Mouse (Mus musculus) limb, embryonic 11.5 days (tissue): ENCODE data around the gene Trim9. TPM values are rescaled to one million over a fixed set of nuclear protein-coding genes. Genes with fewer than 3 reads are reported as not detected.

Experiments used
- ATAC-seq: fragments of 200-750 bp; cut with Nextera tagmentation; 2 replicates; pipeline ENCODE4 v1.8.0; 2017; ENCODE audit warnings: low read depth; ENCODE audit not compliant: insufficient number of reproducible peaks, low FRiP score, low TSS enrichment
- DNase-seq: peaks from one replicate; pipeline ENCODE4 v3.0.0-alpha.2; 2015; ENCODE audit warnings: low spot score
- H3K27ac ChIP-seq: fragments of 300-500 bp; sonication (generic); replicated peaks from 2 replicates; pipeline ENCODE4 v1.5.1; 2014; ENCODE audit warnings: low read depth, mild to moderate bottlenecking, low read length
- H3K27me3 ChIP-seq: fragments of 300-500 bp; sonication (generic); 2 replicates; pipeline ENCODE4 v1.6.1; 2014; ENCODE audit warnings: mild to moderate bottlenecking, low read length, mixed read lengths; ENCODE audit not compliant: control insufficient read depth, insufficient read depth
- H3K36me3 ChIP-seq: fragments of 300-500 bp; sonication (generic); 2 replicates; pipeline ENCODE4 v1.6.1; 2014; ENCODE audit warnings: mild to moderate bottlenecking, low read length, moderate library complexity, mixed read lengths; ENCODE audit not compliant: control insufficient read depth, insufficient read depth
- H3K4me1 ChIP-seq: fragments of 300-500 bp; sonication (generic); 2 replicates; pipeline ENCODE4 v1.6.1; 2014; ENCODE audit warnings: low read length, mixed read lengths; ENCODE audit not compliant: control insufficient read depth, insufficient read depth
- H3K4me2 ChIP-seq: fragments of 300-500 bp; sonication (generic); 2 replicates; pipeline ENCODE4 v1.6.1; 2014; ENCODE audit warnings: low read depth, mild to moderate bottlenecking, moderate library complexity; ENCODE audit not compliant: severe bottlenecking
- H3K4me3 ChIP-seq: fragments of 300-500 bp; sonication (generic); 2 replicates; pipeline ENCODE4 v1.5.1; 2014; ENCODE audit warnings: low read depth, low read length
- H3K9ac ChIP-seq: fragments of 300-500 bp; sonication (generic); 2 replicates; pipeline ENCODE4 v1.6.1; 2014; ENCODE audit warnings: mild to moderate bottlenecking, low read length
- H3K9me3 ChIP-seq: fragments of 300-500 bp; sonication (generic); 2 replicates; pipeline ENCODE4 v1.6.1; 2016; ENCODE audit warnings: low read length; ENCODE audit not compliant: control insufficient read depth
- WGBS: fragments of 180-500 bp; shearing (Covaris S2); extraction: QIAGEN DNeasy Blood & Tissue Kit; methylation state at CpG from one replicate; pipeline ENCODE4 v1.1.7; 2014; 5-methylcytosine and 5-hydroxymethylcytosine counted together
- polyA plus RNA-seq: library from polyadenylated mRNA; unstranded; fragments of >200 nt; fragmentation: Nextera tagmentation; extraction: Ambion mirVana; gene quantifications from 2 replicates; pipeline ENCODE4 v1.2.1, GENCODE M21; 2014

The Trim9 gene
- polyA plus RNA-seq, 1 experiment from 2014 or later, result 0.40 TPM

DNA sequence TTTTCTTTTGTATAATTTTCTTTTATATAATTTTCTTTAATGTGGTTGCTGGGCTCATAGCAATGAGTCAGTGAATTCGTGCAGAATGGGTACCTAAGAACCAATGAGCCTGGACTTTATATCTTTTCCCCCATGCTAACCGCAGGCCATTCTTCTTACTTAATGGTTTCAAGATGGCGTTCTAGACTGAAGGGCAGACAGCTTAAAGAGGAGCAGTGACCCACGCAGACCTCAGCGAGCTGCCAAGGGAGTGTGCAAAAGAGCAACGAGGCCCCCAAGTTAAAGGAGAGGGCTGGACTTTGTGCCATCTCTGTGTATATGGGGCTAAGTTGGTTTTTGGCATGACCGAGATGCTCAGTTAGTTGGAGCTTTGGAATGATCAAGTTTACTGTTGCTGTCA is 83.7 kb downstream of the Trim9 start:
- Histone ChIP-seq H3K9ac (no peak overlapping the region), H3K27me3 (no peaks in the 10 kb centered on the region), H3K4me3 (no peak overlapping the region), H3K27ac (no peak overlapping the region), H3K9me3 (no peaks in the 10 kb centered on the region), H3K36me3 (no peaks in the 10 kb centered on the region), H3K4me1 (no peaks in the 10 kb centered on the region; the same call in 1 of the 2 replicates), H3K4me2 (no peak overlapping the region)
- DNase-seq (no peak), ATAC-seq (no peak)
- WGBS, result 24% methylated on average over 7 of the region's 7 CpGs

DNA sequence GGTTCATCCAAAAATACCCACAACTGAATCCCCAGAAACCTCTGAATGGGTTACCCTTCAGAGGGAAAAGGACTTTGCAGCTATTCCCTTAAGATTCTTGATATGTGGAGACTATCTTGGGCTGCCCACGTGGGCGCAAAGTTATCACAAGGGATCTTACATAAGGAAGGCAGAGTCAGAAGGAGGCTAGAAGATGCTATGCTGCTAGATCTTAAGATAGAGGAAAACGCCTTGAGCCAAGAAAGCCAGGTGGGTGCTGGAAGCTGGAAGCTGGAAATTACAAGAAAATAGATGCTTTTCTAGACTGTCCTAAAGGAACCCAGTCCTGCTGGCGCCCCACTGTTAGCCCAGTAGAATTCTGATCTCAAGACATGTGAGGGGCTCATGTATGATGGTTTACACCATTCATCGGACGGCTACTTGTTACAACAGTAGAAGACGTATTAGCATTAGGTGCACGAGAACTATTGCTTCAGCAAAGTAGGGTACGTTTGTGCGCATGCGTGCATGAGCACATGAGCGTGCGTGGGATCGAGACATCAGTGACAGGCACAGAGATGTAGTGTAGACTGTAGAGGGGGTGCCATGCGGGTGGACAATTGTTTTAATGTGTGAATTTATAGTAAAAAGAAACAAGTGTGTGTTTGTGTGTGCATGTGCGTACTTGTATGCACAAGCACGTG is 85.0 kb downstream of the Trim9 start:
- H3K27ac ChIP-seq, result no peak overlapping the region
- H3K27me3 ChIP-seq, result no peaks in the 10 kb centered on the region
- no peak for ATAC-seq
- H3K9me3 ChIP-seq, result no peaks in the 10 kb centered on the region
- no peaks in the 10 kb centered on the region; the same call in 1 of the 2 replicates for H3K4me1 ChIP-seq
- 90% methylated on average over 17 of the region's 17 CpGs for WGBS
- H3K4me3 ChIP-seq, result no peak overlapping the region
- H3K9ac ChIP-seq, result no peak overlapping the region
- H3K36me3 ChIP-seq, result no peaks in the 10 kb centered on the region
- no peak for DNase-seq
- H3K4me2 ChIP-seq, result no peak overlapping the region

DNA sequence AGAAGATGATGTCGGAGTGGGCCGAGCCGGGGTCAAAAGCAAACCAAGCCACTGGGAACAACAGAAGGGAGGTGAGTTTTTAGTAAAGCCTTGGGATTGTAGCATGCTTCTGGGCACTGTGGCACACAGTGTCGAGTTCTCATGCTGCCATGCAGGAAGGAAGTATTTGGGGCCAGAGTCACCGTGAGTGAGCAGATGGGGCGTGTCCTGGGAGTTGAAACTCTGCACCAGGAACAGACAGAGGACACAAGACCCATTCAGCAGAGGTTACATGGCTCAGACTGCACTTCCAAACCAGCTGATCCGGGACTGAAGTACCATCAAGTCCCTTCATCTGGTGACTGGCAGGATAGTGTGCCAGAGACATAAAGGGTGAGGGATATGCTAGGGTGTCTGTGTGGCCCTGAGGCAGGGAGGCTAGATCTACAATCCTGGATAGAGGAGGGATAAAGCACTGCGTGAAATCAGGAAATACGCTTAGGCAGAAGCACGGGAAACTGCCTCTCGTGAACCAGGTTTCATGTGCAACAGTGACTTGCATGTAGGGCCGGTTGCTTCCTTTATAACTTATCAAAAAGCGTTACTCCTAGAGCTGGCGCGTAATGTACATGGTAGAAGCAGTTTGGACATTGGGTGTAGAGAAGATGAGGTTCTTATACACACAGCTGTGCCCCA is 96.1 kb downstream of the Trim9 start:
- Histone ChIP-seq H3K9ac (no peak overlapping the region), H3K9me3 (no peaks in the 10 kb centered on the region), H3K36me3 (no peaks in the 10 kb centered on the region), H3K4me2 (no peak overlapping the region), H3K4me3 (no peak overlapping the region), H3K4me1 (0 out of 2 replicates have a peak, but pooled peaks cover 3% of the 10 kb centered on the region), H3K27me3 (no peaks in the 10 kb centered on the region), H3K27ac (no peak overlapping the region)
- DNase-seq (no peak), ATAC-seq (no peak)
- 82% methylated on average over 15 of the region's 15 CpGs for WGBS

- WGBS, result 91% methylated on average over 10 of the region's 10 CpGs
- no peak for DNase-seq
- H3K9ac ChIP-seq, result no peak overlapping the region
- no peak overlapping the region for H3K4me3 ChIP-seq
- H3K36me3 ChIP-seq, result no peaks in the 10 kb centered on the region
- H3K27me3 ChIP-seq, result no peaks in the 10 kb centered on the region
- H3K4me2 ChIP-seq, result no peak overlapping the region
- H3K9me3 ChIP-seq, result no peaks in the 10 kb centered on the region
- no peak overlapping the region for H3K27ac ChIP-seq
- 0 out of 2 replicates have a peak, but pooled peaks cover 3% of the 10 kb centered on the region for H3K4me1 ChIP-seq
- ATAC-seq, result no peak
Measured at GRCm38 (mm10) chr12:70249616-70250157, 97.7 kb downstream of the Trim9 start.

DNA sequence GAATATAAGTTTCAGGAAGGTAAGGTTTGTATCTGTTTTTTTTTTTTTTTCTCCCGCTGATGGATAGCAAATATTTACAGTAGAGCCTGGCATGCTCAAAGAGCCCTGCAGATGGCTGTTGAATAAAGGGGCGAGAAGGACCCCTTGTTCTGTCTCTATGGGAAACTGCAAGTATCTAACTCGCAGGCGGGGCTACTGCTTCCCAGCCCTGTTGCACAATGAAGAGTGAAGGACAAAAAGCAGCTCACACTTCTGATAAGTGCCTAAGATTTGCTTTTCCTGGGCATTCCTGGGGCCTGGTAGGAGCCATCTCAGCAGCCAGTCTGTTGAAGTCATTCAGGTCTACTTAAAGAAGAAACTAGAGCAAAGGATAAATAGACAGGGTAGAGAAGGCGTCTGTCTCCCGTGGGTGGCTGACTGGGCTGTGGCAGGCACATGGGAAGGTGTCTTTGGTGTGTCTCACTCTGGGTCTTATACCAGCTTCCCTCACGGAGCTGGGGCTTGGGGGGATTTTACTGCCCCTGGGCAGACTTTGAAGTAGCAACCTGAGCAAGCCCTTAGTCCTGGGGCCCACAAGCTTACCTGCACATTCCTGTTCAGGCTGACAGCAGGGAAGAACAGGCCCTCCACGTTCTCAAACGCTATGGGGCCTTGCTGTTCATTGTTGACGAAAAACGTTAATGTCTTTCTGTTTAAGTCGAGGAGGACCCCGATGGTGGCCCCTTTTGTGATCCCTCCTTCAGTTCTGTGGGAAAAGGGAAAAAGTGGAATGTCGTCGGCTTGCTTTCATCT is 99.5 kb downstream of the Trim9 start:
- Histone ChIP-seq H3K9ac (no peak overlapping the region), H3K4me3 (no peak overlapping the region), H3K9me3 (no peaks in the 10 kb centered on the region), H3K27me3 (no peaks in the 10 kb centered on the region), H3K27ac (no peak overlapping the region), H3K4me1 (0 out of 2 replicates have a peak, but pooled peaks cover 3% of the 10 kb centered on the region), H3K4me2 (no peak overlapping the region), H3K36me3 (no peaks in the 10 kb centered on the region)
- WGBS, result 62% methylated on average over 15 of the region's 15 CpGs
- DNase-seq (no peak), ATAC-seq (no peak)

GRCm38 (mm10) chr12:70242550-70242949 is 104.9 kb downstream of the Trim9 start:
- no peak overlapping the region for H3K4me3 ChIP-seq
- WGBS, result 90% methylated on average over 7 of the region's 7 CpGs
- DNase-seq, result no peak

DNA sequence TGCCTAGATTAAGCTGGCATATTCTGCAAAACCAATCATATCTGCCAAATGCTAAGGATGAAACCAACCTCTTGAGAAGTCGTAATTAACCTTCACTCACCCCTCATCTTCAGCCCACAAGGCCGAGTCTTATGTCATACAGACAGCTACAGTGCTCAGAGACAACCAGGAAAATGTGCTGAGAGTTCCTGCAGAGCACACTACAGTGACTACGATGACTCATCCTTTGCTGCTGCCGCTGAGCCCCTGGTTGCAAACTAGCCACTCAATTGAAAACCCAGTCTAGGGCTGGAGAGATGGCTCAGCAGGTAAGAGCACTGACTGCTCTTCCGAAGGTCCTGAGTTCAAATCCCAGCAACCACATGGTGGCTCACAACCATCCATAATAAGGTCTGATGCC is 107.7 kb downstream of the Trim9 start:
- Histone ChIP-seq H3K9me3 (no peaks in the 10 kb centered on the region), H3K27ac (no peak overlapping the region), H3K36me3 (no peaks in the 10 kb centered on the region), H3K9ac (no peak overlapping the region), H3K4me2 (no peak overlapping the region), H3K4me3 (no peak overlapping the region), H3K27me3 (no peaks in the 10 kb centered on the region), H3K4me1 (no peaks in the 10 kb centered on the region)
- no peak for DNase-seq
- ATAC-seq, result no peak
- 85% methylated on average over 5 of the region's 5 CpGs for WGBS

More at GRCm38 (mm10) chr12:70242550-70242949, 104.9 kb downstream of the Trim9 start:
- H3K36me3 ChIP-seq, result no peaks in the 10 kb centered on the region
- H3K27me3 ChIP-seq, result no peaks in the 10 kb centered on the region
- H3K9me3 ChIP-seq, result no peaks in the 10 kb centered on the region
- no peak overlapping the region for H3K27ac ChIP-seq
- no peaks in the 10 kb centered on the region for H3K4me1 ChIP-seq
- ATAC-seq, result no peak
- H3K4me2 ChIP-seq, result no peak overlapping the region
- H3K9ac ChIP-seq, result no peak overlapping the region

DNA sequence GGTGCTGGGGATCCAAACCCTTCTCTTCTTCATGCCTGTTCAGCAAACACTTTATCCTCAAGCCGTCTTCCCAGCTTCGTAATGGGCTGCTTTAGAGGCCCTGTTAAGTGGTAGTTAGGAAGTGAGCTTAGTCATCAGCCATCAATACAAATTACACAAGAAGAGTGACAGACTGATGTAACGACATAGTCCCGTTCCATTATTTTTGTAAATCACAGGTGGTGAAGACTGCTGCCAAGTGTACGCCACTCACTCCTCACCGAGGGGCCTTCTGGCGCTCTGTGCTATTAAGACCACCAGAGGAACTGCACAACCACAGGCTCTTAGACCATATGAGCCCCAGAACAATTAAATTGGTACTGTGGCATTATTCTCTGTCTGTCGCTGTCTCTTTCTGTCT is 108.8 kb downstream of the Trim9 start:
- H3K9ac ChIP-seq, result no peak overlapping the region
- H3K4me1 ChIP-seq, result no peaks in the 10 kb centered on the region
- DNase-seq, result no peak
- WGBS, result 41% methylated on average over 8 of the region's 8 CpGs
- no peak overlapping the region for H3K4me2 ChIP-seq
- no peak overlapping the region for H3K27ac ChIP-seq
- H3K9me3 ChIP-seq, result no peaks in the 10 kb centered on the region
- ATAC-seq, result no peak
- no peaks in the 10 kb centered on the region for H3K36me3 ChIP-seq
- H3K4me3 ChIP-seq, result no peak overlapping the region
- H3K27me3 ChIP-seq, result no peaks in the 10 kb centered on the region
